Mouse (Mus musculus): ENCODE results near the gene Bspry. TPM values are rescaled to one million over a fixed set of nuclear protein-coding genes. Genes with fewer than 3 reads are reported as not detected.
A peak's percentile ranks its signal among the peaks of the same experiment; 100 is the strongest.

The Bspry gene
- 0.65 and 0.74 TPM in 2 replicates for polyA plus RNA-seq (2016; fragmentation: Nextera tagmentation; extraction: Ambion mirVana)

DNA sequence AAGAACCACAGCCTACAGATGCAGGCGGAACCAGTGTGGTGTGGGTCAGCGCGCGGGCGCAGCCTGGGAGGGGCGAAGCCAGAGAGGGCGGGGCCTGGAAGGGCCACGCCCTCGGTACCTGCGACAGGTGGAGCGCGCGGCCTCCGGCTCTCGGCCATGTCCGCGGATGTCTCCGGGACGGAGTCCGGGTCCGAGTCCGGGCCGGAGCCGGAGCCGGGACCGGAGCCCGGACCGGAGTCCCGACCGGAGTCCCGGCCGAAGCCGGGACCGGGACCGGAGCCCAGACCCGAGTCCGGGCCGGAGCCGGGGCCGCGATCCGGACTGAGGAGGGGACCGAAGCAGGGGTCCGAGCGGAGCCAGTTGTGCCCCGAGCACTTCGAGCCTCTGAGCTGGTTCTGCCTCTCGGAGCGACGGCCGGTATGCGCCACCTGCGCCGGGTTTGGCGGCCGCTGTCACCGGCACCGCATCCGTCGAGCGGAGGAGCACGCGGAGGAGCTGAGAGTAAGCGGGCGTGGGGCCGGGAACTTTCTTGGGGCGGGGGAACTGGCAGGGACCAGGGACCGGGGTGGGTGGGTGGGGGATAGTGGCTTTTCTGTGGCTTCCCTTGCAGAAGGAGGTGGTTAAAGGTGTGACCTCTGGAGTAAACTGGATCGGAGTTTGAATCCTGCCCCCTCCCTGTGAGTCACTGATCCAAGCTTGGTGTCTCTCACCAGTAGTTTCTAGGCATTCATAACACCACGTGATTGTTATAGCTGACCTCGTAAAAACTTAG, at the start of gene Bspry:
Gene Bspry, plus strand, starts transcription at position 117 of the 772 bp plus-strand sequence.
- Histone ChIP-seq H3K27me3 (replicated peaks) (peaks cover 17% of the 10 kb centered on the region), H3K27ac (no peak within 1 kb of the TSS), H3K4me2 (replicated peaks) (peak within 1 kb of the TSS; percentile 82), H3K36me3 (no peaks in the 10 kb centered on the region), H3K9me3 (no peaks in the 10 kb centered on the region), H3K4me1 (peaks cover 6% of the 10 kb centered on the region; the same call in 1 of the 2 replicates), H3K4me3 (peak within 1 kb of the TSS; percentile 40), H3K9ac (peak within 1 kb of the TSS; percentile 38; the same call in 1 of the 2 replicates)
- WGBS: 2% methylated on average over 71 of the region's 71 CpGs
- peak; percentile 67 for ATAC-seq (ENCODE audit: low FRiP score, low read depth)

DNA sequence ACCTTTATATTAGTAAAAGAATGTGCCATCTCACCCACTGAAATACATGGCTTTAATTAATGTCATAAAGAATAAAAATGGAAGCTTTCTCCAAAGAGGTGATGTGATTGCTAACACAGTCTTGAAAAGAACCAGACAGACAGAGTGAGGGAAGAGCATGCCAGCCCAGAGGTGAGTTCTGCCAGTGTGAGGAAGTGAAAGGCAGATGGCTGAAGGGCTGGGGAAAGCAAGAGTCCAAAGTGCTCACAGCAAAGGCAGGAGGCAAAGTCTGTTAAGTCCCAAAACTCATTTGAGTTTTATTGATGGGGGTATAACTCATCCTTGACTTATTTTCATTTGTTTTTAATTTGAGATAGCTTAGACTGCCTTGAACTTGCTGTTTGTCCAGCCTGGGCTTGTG, 49.2 kb upstream of the Bspry start:
- Histone ChIP-seq H3K27me3 (replicated peaks) (no peaks in the 10 kb centered on the region), H3K9ac (no peak overlapping the region), H3K4me2 (replicated peaks) (no peak overlapping the region), H3K4me3 (no peak overlapping the region), H3K9me3 (no peaks in the 10 kb centered on the region), H3K4me1 (no peaks in the 10 kb centered on the region), H3K27ac (no peak overlapping the region), H3K36me3 (peaks cover 5% of the 10 kb centered on the region)
- no peak for ATAC-seq (ENCODE audit: low FRiP score, low read depth)

DNA sequence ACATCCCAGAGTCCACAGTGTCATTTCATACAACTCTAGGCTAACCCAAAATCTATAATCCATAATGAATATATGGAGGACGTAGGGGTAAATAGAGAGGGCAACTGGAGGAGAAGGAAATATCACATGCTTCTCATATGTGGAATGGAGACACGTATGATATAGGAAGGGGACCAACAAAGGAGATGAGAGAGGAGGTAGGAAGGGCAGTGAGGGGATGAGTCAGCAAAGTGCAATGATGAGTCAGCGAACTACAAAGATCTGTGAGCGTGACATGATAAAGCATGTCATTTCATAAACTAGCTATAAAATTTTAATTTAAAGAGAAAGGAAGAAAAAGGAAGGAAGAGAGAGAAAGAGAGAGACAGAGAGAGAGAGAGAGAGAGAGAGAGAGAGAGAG, 48.3 kb upstream of the Bspry start:
- Histone ChIP-seq H3K4me1 (no peaks in the 10 kb centered on the region), H3K27me3 (replicated peaks) (no peaks in the 10 kb centered on the region), H3K4me2 (replicated peaks) (no peak overlapping the region), H3K36me3 (no peaks in the 10 kb centered on the region), H3K27ac (no peak overlapping the region), H3K9ac (no peak overlapping the region), H3K9me3 (no peaks in the 10 kb centered on the region), H3K4me3 (no peak overlapping the region)
- WGBS: 87% methylated on average over 4 of the region's 4 CpGs
- no peak for ATAC-seq (ENCODE audit: low FRiP score, low read depth)

DNA sequence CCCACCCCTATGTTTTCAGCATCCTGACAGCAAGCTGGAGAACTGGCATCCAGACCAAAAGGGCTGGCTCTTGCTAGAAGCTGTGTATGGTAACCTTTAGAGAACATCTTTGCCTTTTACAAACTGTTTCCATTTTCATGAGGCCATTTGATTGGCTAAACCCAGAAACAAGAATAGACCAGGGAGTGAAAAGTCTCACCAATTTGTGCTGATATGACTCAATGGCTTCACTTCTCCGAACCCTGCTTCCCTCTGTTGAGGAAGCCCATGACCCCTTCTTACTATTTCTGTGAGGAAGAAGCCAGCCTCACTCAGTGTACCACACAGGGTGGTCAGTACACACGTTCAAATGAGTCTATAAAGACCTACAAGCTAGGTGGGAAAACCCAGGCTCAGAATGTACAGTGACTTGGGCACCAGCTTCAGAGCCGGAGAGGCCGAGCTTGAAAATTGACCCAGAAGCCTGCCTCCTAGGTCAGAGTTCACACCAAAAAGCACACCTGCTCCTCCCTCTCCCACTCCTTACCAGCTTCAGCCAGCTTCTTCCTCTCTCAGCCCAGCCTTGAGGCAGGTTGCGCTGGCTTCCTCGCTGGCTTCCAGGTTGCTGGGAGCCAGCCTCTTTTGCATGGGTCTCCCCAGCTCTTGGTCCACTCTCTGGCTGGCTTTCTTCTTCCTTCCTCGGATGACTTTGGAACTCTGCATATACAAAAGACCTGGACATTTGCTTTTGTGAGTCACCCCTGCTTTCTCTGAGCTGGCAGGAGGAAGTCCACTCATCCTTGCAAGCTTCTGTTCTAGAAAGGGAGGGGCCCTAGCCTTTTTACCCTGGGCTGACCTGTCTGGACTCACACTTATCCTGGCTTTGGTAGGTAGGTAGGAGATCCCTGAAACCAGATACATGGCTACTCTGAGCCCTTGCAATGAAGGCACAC, 45.6 kb upstream of the Bspry start:
- no peaks in the 10 kb centered on the region for H3K27me3 ChIP-seq (replicated peaks)
- H3K36me3 ChIP-seq: no peaks in the 10 kb centered on the region
- 77% methylated on average over 7 of the region's 7 CpGs for WGBS
- no peaks in the 10 kb centered on the region for H3K9me3 ChIP-seq
- H3K27ac ChIP-seq: no peak overlapping the region
- no peak for ATAC-seq (ENCODE audit: low FRiP score, low read depth)
- no peak overlapping the region for H3K9ac ChIP-seq
- no peak overlapping the region for H3K4me3 ChIP-seq
- H3K4me1 ChIP-seq: no peaks in the 10 kb centered on the region
- no peak overlapping the region for H3K4me2 ChIP-seq (replicated peaks)

DNA sequence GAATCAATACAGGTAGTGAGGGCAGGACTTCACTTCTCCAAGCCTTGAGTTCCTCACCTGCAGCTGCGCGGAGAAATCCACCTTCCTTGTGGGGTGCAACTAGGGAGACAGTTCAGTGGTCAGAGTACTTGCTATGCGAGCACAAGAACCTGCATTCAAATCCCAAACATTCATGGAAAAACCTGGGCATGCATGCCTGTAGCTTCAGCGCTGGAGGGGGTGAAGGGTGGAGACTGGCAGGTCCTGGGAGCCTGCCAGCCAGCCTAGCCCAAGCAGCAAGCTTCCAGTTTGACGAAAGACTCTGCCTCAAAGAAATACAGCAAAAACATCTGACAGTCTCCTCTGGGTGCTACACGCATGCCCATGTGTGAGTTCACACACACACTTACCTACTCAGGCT, 44.8 kb upstream of the Bspry start, which contains the start of gene Rnf183:
Gene Rnf183, minus strand, starts transcription at position 172 of the 400 bp plus-strand sequence.
- Histone ChIP-seq H3K9ac (no peak within 1 kb of the TSS), H3K4me2 (replicated peaks) (no peak within 1 kb of the TSS), H3K27ac (no peak within 1 kb of the TSS), H3K9me3 (no peaks in the 10 kb centered on the region), H3K4me1 (no peaks in the 10 kb centered on the region), H3K4me3 (no peak within 1 kb of the TSS), H3K36me3 (no peaks in the 10 kb centered on the region), H3K27me3 (replicated peaks) (no peaks in the 10 kb centered on the region)
- ATAC-seq (ENCODE audit: low FRiP score, low read depth): no peak
- WGBS: 91% methylated on average over 6 of the region's 6 CpGs

DNA sequence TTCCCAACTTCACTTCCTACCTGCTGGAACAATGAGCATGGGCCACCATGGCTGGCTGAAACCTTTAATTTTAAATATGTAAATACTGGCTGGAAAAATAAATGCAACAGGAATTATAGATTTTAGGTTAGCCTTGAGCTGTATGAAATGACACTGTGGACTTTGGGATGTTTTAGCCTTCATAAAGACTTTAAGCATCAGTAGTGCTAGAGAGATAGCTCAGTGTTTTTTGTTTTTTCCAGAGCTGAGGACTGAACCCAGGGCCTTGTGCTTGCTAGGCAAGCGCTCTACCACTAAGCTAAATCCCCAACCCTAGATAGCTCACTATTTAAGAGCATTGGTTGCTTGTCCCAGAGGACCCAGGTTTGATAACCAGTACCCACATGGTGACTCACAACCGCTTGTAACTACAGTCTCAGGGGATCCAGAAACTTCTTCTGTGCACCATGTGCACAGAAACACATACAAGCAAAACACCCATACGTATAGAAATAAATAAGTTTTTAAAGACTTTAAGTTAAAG, 42.5 kb upstream of the Bspry start:
- no peaks in the 10 kb centered on the region for H3K36me3 ChIP-seq
- no peaks in the 10 kb centered on the region for H3K4me1 ChIP-seq
- no peak overlapping the region for H3K4me3 ChIP-seq
- no peaks in the 10 kb centered on the region for H3K27me3 ChIP-seq (replicated peaks)
- H3K9ac ChIP-seq: no peak overlapping the region
- H3K27ac ChIP-seq: no peak overlapping the region
- no peak for ATAC-seq (ENCODE audit: low FRiP score, low read depth)
- H3K9me3 ChIP-seq: no peaks in the 10 kb centered on the region
- 89% methylated on average over 3 of the region's 3 CpGs for WGBS
- no peak overlapping the region for H3K4me2 ChIP-seq (replicated peaks)

DNA sequence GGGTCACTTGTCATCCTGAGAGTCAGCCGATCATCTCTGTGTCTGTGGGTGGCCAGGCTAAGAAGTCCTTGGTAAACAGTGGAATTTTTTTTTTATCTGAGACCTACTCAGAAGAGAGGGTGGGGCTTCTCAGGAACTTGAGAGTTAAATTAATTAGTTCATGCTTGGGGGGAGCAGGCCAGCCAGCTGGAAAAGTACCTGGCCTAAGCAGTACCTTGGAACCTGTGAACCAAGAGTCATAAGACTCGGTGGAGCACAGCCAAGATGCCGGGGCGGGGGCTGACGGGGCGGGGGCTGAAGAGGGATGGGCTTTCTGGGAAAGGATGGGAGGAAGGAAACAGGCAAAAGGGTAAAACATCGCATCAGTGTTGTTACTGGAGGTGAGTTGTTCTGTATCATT, 42.0 kb upstream of the Bspry start:
- Histone ChIP-seq H3K4me2 (replicated peaks) (no peak overlapping the region), H3K9me3 (no peaks in the 10 kb centered on the region), H3K4me3 (no peak overlapping the region), H3K36me3 (no peaks in the 10 kb centered on the region), H3K9ac (no peak overlapping the region), H3K27me3 (replicated peaks) (no peaks in the 10 kb centered on the region), H3K4me1 (no peaks in the 10 kb centered on the region), H3K27ac (no peak overlapping the region)
- 84% methylated on average over 7 of the region's 7 CpGs for WGBS
- ATAC-seq (ENCODE audit: low FRiP score, low read depth): no peak

DNA sequence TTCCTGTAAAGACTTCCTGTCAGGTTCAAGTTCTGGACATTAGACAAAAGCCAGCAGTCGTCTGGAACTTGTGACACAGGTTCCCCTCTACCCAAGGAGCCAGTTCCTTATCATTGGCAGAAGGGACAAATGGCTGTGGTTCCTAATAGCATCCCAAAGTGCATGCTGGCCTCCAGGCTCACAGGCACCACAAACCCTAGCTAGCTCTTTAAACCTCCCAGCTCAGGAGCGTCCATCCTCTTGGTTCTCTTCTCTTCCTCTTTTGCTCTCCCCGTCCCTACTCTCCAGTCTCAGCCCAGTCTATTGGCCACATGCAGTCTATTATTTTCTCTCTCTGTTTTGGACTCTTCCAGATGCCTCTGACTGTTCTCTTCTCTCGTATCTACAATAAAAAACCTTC, 40.1 kb upstream of the Bspry start:
- Histone ChIP-seq H3K4me1 (no peaks in the 10 kb centered on the region), H3K9me3 (no peaks in the 10 kb centered on the region), H3K27me3 (replicated peaks) (no peaks in the 10 kb centered on the region), H3K36me3 (no peaks in the 10 kb centered on the region), H3K4me3 (no peak overlapping the region), H3K9ac (no peak overlapping the region), H3K4me2 (replicated peaks) (no peak overlapping the region), H3K27ac (no peak overlapping the region)
- WGBS: 72% methylated on average over 4 of the region's 4 CpGs
- no peak for ATAC-seq (ENCODE audit: low FRiP score, low read depth)

DNA sequence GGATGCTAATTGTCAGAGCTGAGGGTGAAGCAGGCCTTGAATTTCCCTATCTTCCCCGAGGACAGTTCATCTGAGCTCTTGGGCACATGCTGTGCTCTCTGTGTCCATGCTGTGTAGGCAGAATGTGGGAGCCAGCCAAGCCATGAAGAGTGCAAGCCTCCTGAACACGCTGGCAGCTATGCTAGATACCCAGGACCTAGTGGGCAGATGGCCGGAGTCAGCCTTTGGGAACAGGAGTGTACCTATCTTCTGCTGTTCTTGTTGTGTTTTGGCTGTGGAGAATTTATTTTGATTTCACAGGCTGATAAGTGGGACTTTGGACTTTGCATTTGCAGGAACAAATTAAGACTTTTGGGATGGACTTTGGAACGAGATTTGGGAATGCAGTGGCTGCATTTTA, 39.3 kb upstream of the Bspry start:
- no peaks in the 10 kb centered on the region for H3K9me3 ChIP-seq
- H3K27ac ChIP-seq: no peak overlapping the region
- 75% methylated on average over 4 of the region's 4 CpGs for WGBS
- H3K4me1 ChIP-seq: no peaks in the 10 kb centered on the region
- no peak overlapping the region for H3K4me2 ChIP-seq (replicated peaks)
- no peak overlapping the region for H3K9ac ChIP-seq
- H3K4me3 ChIP-seq: no peak overlapping the region
- no peak for ATAC-seq (ENCODE audit: low FRiP score, low read depth)
- no peaks in the 10 kb centered on the region for H3K27me3 ChIP-seq (replicated peaks)
- no peaks in the 10 kb centered on the region for H3K36me3 ChIP-seq

DNA sequence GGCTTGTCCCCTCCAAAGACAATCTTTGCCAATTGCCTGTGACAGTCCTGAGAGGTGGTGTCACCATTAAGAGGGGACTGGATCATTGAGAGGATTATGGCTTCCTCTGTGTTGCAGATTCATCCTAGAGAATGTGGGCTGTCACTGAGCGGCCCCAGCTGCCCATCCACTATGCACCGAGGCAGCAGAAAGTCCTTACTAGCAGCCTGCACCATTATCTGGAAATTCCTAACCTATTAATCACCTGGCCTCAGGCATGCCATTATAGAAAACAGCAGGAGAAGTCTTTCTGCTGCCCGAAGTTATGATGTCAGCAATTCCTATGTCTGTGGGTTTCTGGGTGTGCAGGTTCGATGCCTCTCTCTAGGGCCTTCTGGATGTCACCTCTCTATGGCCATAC, 38.9 kb upstream of the Bspry start:
- Histone ChIP-seq H3K4me1 (no peaks in the 10 kb centered on the region), H3K9me3 (no peaks in the 10 kb centered on the region), H3K9ac (no peak overlapping the region), H3K27ac (no peak overlapping the region), H3K36me3 (no peaks in the 10 kb centered on the region), H3K4me2 (replicated peaks) (no peak overlapping the region), H3K4me3 (no peak overlapping the region), H3K27me3 (replicated peaks) (no peaks in the 10 kb centered on the region)
- 78% methylated on average over 4 of the region's 4 CpGs for WGBS
- ATAC-seq (ENCODE audit: low FRiP score, low read depth): no peak

DNA sequence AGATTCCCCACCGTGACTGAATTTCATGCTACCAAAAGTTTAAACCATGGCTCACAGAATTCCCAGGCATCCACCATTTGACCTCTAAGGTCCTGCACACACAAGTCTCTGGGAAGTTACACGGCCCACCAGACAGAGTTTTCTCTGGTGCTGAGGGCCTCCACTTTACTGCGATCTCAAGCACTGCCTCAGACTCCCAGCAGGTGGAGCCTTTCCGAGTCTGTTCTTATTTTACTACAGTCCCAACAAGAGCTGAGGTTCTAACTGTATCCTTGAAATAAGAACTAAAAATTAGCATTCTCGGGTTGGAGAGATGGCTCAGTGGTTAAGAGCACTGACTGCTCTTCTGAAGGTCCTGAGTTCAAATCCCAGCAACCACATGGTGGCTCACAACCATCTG, 24.9 kb upstream of the Bspry start:
- Histone ChIP-seq H3K9ac (no peak overlapping the region), H3K27ac (no peak overlapping the region), H3K9me3 (no peaks in the 10 kb centered on the region), H3K27me3 (replicated peaks) (no peaks in the 10 kb centered on the region), H3K36me3 (no peaks in the 10 kb centered on the region), H3K4me3 (no peak overlapping the region), H3K4me1 (no peaks in the 10 kb centered on the region), H3K4me2 (replicated peaks) (no peak overlapping the region)
- 57% methylated on average over 5 of the region's 5 CpGs for WGBS
- no peak; the same call in 1 of the 2 replicates for ATAC-seq (ENCODE audit: low FRiP score, low read depth)

DNA sequence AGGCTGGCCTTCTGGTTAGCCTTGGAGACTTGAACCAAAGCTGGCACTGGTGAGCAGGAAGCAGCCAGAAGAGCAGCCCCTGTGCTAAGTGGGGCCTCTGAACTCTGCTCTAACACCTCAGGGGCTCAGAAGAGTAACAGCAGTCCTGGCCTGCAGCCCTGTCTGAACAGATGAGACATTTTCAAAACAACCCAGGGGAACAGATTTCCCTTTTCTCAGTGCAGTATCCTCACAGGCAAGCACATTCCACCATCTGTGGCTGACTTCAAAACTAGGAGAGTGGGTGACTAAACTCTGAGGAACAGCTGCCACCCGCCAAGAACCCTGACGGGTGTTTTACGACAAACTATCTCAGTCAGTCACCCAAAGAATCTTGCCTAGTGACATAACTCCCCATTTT, 20.8 kb upstream of the Bspry start:
- no peak for ATAC-seq (ENCODE audit: low FRiP score, low read depth)
- no peak overlapping the region for H3K27ac ChIP-seq
- no peak overlapping the region for H3K9ac ChIP-seq
- H3K27me3 ChIP-seq (replicated peaks): no peaks in the 10 kb centered on the region
- H3K9me3 ChIP-seq: no peaks in the 10 kb centered on the region
- H3K4me3 ChIP-seq: no peak overlapping the region
- H3K4me1 ChIP-seq: no peaks in the 10 kb centered on the region
- H3K4me2 ChIP-seq (replicated peaks): no peak overlapping the region
- no peaks in the 10 kb centered on the region for H3K36me3 ChIP-seq
- 79% methylated on average over 3 of the region's 3 CpGs for WGBS
